Mouse (Mus musculus) gastrocnemius, postnatal 4 days (tissue): ENCODE measurements around the gene Cpped1. TPM values are rescaled to one million over a fixed set of nuclear protein-coding genes. Genes with fewer than 3 reads are reported as not detected.

Experiments used
- DNase-seq, 2 experiments: peaks; one replicate each; pipeline ENCODE4 v3.0.0; 2021 to 2022; ENCODE audit warnings: low spot score in 2 of 2, mixed read lengths in 2 of 2
- total RNA-seq, 2 experiments: library from RNA; stranded (reverse); gene quantifications; 2 replicates each; pipeline ENCODE4 v1.2.3; 2021

The Cpped1 gene
- total RNA-seq, 2 experiments from 2014 or later, result 42.1 to 44.6 TPM

GRCm38 (mm10) chr16:11848990-11849658, 60.1 kb downstream of the Cpped1 start:
- DNase-seq, result no peak

- DNase-seq, result no peak
These were observed 63.9 kb downstream of the Cpped1 start for GRCm38 (mm10) chr16:11845309-11845708.

DNA sequence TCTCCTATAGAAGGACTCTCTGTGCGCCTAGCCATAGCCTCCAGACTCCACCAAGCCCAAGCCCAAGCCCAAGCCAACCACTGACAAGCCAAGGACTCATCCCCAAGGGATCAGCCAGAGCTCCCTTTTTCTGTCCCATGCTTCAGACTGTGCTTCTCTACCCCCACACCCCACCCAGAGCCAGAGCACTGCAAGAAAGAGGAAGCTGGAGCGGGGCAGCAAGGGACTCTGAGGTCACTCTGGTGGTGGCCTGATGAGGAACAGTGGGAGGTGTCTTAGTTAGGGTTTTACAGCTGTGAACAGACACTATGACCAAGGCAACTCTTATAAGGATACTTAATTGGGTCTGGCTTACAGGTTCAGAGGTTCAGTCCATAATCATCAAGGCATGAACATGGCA, 65.8 kb downstream of the Cpped1 start:
- DNase-seq, result no peak

DNA sequence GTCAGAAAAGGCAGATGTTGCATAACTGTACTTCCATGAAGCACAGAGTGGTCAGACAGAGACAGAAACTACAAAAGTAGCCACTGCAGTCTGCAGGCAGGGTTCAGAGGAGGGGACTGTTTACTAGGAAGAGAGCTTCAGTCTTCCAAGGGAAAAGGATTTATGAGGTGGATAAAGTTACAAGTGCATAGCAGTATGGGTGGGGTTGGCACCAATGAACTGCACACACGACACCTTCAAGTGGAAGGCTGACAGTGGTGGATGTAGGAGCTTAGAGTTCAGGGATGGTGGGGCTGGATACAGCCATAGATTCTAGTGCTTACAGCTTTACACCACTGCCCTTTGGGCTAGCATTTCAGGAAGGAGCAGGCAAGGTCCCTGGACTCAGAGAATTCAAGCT, 75.8 kb downstream of the Cpped1 start:
- no peak for DNase-seq

DNA sequence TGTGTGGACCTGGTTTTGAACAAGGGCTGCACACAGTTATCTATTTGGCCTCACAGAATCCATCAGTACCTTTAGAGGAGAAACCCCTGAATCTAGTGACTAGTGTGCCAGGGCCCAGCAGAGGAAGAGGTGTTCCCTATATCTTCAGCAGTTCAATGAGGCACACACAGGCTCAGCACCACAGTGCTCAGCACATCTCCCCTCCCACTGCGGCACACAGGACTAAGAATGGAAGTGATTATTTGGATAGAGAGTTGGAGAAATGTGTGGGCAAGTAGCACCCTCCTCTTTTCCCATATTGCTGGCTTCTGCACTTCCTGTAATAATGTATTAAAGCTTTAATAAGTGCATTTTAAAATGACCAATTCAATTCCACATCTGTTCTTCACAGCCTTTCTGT, 80.4 kb downstream of the Cpped1 start:
- no peak for DNase-seq

DNA sequence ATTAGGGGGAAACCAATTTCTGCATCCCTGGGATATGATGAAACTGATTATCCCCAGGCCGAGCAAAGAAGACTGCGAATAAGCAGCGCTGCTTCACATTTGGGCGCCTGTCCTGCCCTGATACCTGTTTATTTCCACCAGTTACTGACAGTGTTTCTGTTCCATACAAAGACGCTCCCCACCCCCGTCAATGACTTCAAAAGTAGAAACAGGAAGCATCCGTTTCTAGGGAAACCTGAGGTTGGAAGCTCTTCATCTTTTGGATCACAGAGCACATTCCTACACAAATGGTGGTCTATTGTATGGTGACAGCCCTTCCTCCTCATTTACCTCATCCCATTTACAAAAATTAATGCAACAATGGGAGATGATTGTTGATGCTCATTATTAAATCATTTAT, 84.4 kb downstream of the Cpped1 start:
- no peak for DNase-seq

DNA sequence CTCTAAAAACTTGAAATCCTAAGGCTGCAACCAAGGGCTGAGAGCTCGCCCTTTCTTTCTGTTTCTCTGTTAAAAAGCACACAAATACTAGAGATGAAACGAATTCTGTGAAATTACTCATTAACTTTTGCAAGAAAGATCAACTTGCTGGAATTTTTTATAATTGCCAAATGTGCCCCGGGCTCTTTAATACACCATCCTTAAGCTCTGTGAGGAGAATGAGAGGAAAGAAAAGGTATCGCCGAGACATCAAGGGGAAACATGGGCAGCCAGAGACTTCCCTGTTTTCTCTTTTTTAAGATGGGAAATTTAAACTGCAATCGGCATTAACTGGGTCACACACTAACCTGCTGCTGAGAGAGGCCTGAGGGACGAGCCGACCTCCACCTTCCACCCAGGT, 84.9 kb downstream of the Cpped1 start:
- no peak for DNase-seq

GRCm38 (mm10) chr16:11820791-11821190, 88.5 kb downstream of the Cpped1 start:
- DNase-seq, result no peak

DNA sequence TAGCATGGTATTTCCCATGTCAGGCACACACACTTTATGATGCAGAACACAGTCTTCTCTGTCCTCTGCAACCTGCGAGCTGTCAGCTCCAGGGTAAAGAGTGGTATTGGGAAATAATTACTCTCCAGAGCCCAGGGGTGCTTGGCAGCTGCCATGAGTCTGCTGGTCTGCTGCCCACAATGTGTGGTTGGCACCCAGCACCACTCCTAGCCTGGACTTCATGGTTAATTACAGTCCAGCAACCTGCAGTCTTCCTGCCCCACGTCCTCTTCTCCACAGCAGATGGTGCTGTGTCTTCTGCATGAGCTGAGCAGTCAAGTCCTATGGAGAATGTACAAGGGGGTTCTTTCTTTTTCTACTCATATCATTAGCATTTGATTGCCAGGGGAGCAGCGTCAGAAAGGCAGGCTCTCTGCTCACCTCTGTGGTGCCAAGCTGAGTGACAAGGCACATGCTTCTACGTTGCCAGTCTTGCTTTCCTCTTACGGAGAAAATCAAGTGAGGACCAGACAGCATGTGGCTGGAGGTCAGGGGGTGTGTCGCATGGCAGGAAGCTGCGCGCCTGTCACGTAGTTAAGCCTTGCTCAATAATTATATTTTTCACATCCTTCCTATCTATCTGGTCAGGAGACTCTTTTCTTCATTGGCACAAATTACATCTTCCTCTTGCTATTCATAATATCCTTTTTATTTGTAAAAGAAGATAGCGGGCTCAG, 94.2 kb downstream of the Cpped1 start:
- DNase-seq, result no peak

- DNase-seq, result no peak
These were observed 97.1 kb downstream of the Cpped1 start for GRCm38 (mm10) chr16:11812119-11812518.

GRCm38 (mm10) chr16:11809615-11810014, 99.6 kb downstream of the Cpped1 start:
- no peak for DNase-seq

GRCm38 (mm10) chr16:11801960-11802539, 107.2 kb downstream of the Cpped1 start:
- DNase-seq, result no peak

- no peak for DNase-seq
These were observed 113.3 kb downstream of the Cpped1 start for GRCm38 (mm10) chr16:11795758-11796460.

DNA sequence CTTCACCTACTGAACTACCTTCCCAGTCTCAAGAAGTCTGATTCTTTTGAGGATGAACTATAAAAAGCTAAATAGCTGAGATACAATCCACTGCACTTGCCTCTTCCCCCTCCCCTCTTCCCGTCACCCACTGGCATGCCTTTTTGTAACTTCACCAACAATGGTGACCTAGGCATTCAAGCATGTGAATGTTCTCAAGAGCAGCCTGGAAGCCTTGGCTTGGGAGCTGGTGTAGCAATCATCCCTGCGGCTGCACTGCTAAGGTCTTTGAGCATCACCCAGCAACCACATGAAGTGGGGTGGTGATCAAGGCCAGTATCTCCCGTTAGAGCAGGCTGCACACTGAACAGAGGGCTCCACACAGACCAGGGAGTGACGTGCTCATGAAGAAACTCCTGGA, 114.6 kb downstream of the Cpped1 start:
- no peak for DNase-seq

GRCm38 (mm10) chr16:11793391-11793790, 115.9 kb downstream of the Cpped1 start:
- no peak for DNase-seq

- DNase-seq, result no peak
These were observed 118.8 kb downstream of the Cpped1 start for GRCm38 (mm10) chr16:11790476-11790875.

GRCm38 (mm10) chr16:11785806-11786205, 123.4 kb downstream of the Cpped1 start:
- no peak for DNase-seq

GRCm38 (mm10) chr16:11784354-11784753, 124.9 kb downstream of the Cpped1 start:
- DNase-seq, result no peak

- no peak for DNase-seq
These were observed 125.9 kb downstream of the Cpped1 start for GRCm38 (mm10) chr16:11783337-11783736.

GRCm38 (mm10) chr16:11782082-11782481, 127.2 kb downstream of the Cpped1 start:
- no peak for DNase-seq

DNA sequence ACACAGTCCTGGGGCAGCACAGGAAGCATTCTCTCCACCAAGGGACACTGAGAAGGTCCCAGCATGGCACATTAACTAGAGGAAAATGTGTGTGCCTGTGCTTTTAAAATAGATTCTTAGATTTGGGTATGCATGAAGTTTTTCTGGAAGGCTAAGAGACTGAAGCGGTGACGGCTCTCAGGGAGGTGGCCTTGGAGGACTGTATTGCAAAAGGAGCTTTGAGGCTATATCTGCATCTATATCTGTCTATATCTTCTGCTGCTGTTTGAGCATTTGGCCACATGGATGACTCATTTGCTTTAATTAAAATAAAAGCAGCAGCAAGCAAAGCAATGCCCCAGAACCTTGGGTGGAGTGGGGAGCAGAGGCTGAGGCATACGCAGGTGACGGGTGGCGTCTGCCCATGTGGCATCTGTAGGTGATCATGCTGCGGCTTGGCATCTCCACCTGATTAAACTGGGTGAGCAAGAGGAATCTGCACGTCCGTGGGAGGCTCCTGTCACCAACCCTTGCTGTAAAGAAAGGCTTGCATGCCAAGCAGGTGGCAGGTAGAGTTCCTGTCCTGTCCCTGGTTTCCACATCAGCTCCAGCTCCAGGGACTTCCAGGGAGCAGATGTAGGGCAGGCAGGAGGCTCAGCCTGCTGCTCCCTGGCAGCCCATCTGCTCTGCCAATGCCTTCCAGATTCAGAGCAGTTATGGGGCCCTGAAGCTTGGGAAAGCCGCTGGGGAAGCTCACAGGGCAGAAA, 130.4 kb downstream of the Cpped1 start:
- DNase-seq, result no peak
